9 mouse cellular contexts compared by ENCODE assay signal in the genomic region with DNA sequence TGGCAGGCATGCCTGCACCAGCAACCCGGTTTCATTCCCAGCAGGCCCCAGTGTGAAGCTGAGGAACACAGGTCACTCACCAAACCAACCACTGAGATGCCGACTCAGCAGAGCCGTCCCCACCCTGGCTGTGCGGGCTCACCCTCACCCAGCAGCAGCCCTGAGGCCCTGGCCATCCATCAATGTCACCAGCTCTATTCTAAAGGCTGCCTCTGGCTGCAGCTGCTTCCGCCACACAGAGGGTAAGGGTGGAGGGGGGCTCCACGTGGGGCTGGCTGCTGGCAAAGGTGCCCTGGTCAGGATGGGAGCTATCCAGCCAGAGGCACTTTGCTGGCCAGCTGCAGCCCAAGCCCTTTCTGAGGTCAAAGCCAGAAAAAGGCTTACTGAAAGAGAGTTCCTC.
DNase-seq lines count a peak whose midpoint lies in the region; ATAC-seq and TF ChIP-seq lines count a peak whose summit lies in the region.
"Had no signal": no experiment of that assay in that cellular context is flagged by ENCODE, and none has a peak within 500 bp of the region (broad histone marks: within the 10 kb centered on the region; RNA-seq: fewer than 3 reads in every experiment).

No protein-coding gene starts in this region.

- DNase-seq in gastrocnemius, adult 18-20 months (ENCODE audit: low spot score) = peak; percentile 50
- DNase-seq in gastrocnemius, postnatal 10 days = no peak
- peak; percentile 26 for DNase-seq in NIH3T3 (ENCODE audit: low read depth)
- no peak for DNase-seq in liver, embryonic 14.5 days (ENCODE audit: low read depth in 3 of 3, low spot score in 3 of 3)
- DNase-seq in left cerebral cortex, adult 8-10 months (ENCODE audit: low spot score in 2 of 2) = no peak
- no peak for DNase-seq in thymus, postnatal 25 days

- H3K36me3 ChIP-seq in hindbrain, embryonic 16.5 days (ENCODE audit: control insufficient read depth, insufficient read depth, low read length) = no peaks in the 10 kb centered on the region
- no peaks in the 10 kb centered on the region for H3K36me3 ChIP-seq in liver, embryonic 14.5 days (replicated peaks; ENCODE audit: control insufficient read depth, insufficient read depth, low read depth)

- H3K4me2 ChIP-seq in hindbrain, embryonic 16.5 days (ENCODE audit: low read length) = no peak overlapping the region
- H3K4me2 ChIP-seq in liver, embryonic 14.5 days (ENCODE audit: low read depth) = no peak overlapping the region

- no peak overlapping the region for H3K4me3 ChIP-seq in hindbrain, embryonic 16.5 days (ENCODE audit: low read length)
- H3K4me3 ChIP-seq in liver, embryonic 14.5 days (ENCODE audit: insufficient read depth in 1 of 2, low read depth in 2 of 2, low read length in 2 of 2) = no peak overlapping the region

- no peak overlapping the region for H3K27ac ChIP-seq in hindbrain, embryonic 16.5 days (ENCODE audit: low read depth, low read length)
- no peak overlapping the region for H3K27ac ChIP-seq in liver, embryonic 14.5 days

- peaks cover 5% of the 10 kb centered on the region; the same call in 1 of the 2 replicates for H3K27me3 ChIP-seq in hindbrain, embryonic 16.5 days (replicated peaks; ENCODE audit: control insufficient read depth, insufficient read depth, low read length)
- no peaks in the 10 kb centered on the region for H3K27me3 ChIP-seq in liver, embryonic 14.5 days (ENCODE audit: control insufficient read depth, insufficient read depth, low read length)

- no peak for TF ChIP-seq EP300 in liver, embryonic 14.5 days (IDR thresholded peaks at IDR 0.05; ENCODE audit: low read depth)

- WGBS in hindbrain, embryonic 16.5 days = 19% methylated on average over 6 of the region's 6 CpGs
- 12% methylated on average over 6 of the region's 6 CpGs for WGBS in liver, embryonic 14.5 days (ENCODE audit: insufficient replicate concordance)

- peak; percentile 86 for ATAC-seq in hindbrain, embryonic 16.5 days
- 0 out of 2 replicates have a peak, but pooled peaks have one; percentile 13 for ATAC-seq in liver, embryonic 14.5 days (ENCODE audit: insufficient read depth)
- no peak for ATAC-seq in megakaryocyte-erythroid progenitor cell, adult 5-6 weeks (replicated peaks; ENCODE audit: low FRiP score, low TSS enrichment, poor library complexity, severe bottlenecking)
- ATAC-seq: CD4-positive, CD25-positive, alpha-beta regulatory T cell, adult 4 months had no signal

- H3K9me3 ChIP-seq in hindbrain, embryonic 16.5 days (ENCODE audit: control insufficient read depth, low read length) = no peaks in the 10 kb centered on the region
- no peaks in the 10 kb centered on the region for H3K9me3 ChIP-seq in liver, embryonic 14.5 days (ENCODE audit: control insufficient read depth, low read length)

- no peak overlapping the region for H3K9ac ChIP-seq in hindbrain, embryonic 16.5 days (ENCODE audit: low read depth, low read length)
- no peak overlapping the region for H3K9ac ChIP-seq in liver, embryonic 14.5 days (replicated peaks)

- no peak for TF ChIP-seq CTCF in liver, embryonic 14.5 days (IDR thresholded peaks at IDR 0.05; ENCODE audit: low read depth)

- peaks cover 11% of the 10 kb centered on the region for H3K4me1 ChIP-seq in hindbrain, embryonic 16.5 days (ENCODE audit: control insufficient read depth, insufficient read depth, low read depth, low read length)
- H3K4me1 ChIP-seq in liver, embryonic 14.5 days (replicated peaks; ENCODE audit: control insufficient read depth in 2 of 2, insufficient read depth in 2 of 2, low read length in 1 of 2) = no peaks in the 10 kb centered on the region

Comparison
In these comparisons a context has a peak if more than half of its experiments do, and no peak if none do; other contexts are left out.
1. DNase-seq: peak in gastrocnemius, adult 18-20 months (single experiment) and NIH3T3 (single experiment); none in gastrocnemius, postnatal 10 days (single experiment), liver, embryonic 14.5 days (0 of 3), left cerebral cortex, adult 8-10 months (0 of 2) and thymus, postnatal 25 days (single experiment).